Mouse (Mus musculus) heart, postnatal 0 days (tissue): Measurements from ENCODE around the gene Tmed1.

Experiments used
- CTCF ChIP-seq: IDR thresholded peaks from 2 replicates; pipeline ENCODE4 v1.5.1; 2016; ENCODE audit warnings: antibody characterized with exemption, control low read depth, low read depth
- EP300 ChIP-seq: IDR thresholded peaks from 2 replicates; pipeline ENCODE4 v1.6.1; 2016; ENCODE audit warnings: antibody characterized with exemption, low read depth

DNA sequence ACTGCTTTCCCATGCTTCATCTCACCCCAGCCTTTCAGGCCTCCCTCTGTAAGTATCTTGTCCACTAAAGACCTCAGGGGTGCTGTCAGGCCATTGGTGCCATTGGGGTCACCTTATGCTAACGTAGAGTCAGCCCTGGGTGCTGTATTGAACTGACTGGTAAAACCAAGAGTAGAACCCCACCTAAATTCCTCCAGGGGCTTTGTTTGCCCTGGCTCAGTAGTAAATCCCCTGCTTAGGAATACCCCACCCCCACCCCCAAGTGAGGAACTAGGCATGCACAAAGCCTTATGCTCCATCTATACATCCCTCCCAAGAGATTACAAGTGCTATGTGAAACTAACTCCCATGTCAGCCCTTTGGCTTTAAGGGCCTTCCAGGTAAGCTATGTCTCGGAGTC, 47.5 kb upstream of the Tmed1 start:
- no peak for TF ChIP-seq CTCF
- no peak for TF ChIP-seq EP300
